Mouse (Mus musculus): ENCODE results near the gene Olfr638.
"Not testable (repeated sequence)": the region's sequence is repeated elsewhere in the genome, so short reads cannot be mapped to it uniquely, and the experiment has no call there.

The Olfr638 gene

GRCm38 (mm10) chr7:103998446-103998845 lies at the start of gene Olfr638:
Olfr638 (plus strand) TSS chr7:103998746.
- DNase-seq: no peak

DNA sequence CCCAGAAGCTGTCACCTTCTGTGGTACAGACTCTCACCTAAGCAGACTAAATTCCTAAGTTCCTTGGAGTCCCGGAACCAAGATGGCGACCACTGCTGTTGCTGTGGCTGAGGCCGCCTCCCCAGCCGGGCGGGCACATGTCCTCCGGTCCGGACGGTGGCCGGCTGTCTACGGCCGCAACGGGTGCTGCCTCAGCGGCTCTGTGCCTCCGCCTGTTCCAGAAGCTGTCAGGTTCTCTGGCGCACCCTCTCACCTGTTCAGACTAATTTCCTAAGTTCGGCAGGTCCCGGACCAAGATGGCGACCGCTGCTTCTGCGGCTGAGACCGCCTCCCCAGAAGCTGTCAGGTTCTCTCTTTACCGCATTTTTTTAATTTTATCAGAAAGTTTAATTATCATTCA lies 31.7 kb upstream of the Olfr638 start:
- DNase-seq: not testable (repeated sequence)

GRCm38 (mm10) chr7:103970852-103971251 lies 27.7 kb upstream of the Olfr638 start, which contains the start of gene Olfr635:
Olfr635 (plus strand) TSS chr7:103971152.
- no peak for DNase-seq

DNA sequence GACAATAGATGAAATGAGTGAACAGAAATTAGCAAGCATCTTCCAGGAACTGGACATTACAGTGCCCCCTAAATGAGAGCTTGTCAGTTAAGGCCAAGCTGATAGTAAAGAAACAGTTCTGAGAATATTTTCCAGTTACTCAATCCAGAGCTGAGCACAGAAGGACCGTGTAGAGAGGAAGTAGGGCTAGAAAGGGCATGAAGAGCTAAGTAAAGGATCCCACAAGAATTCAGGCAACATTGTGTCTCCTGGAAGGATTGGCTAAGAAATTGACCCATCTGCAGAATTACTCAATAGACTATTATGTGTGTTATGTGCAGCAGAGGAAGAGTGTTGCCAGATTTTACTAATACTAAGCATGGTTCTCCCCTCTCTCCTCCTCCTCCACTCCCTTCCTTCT lies 26.8 kb upstream of the Olfr638 start:
- DNase-seq: no peak

DNA sequence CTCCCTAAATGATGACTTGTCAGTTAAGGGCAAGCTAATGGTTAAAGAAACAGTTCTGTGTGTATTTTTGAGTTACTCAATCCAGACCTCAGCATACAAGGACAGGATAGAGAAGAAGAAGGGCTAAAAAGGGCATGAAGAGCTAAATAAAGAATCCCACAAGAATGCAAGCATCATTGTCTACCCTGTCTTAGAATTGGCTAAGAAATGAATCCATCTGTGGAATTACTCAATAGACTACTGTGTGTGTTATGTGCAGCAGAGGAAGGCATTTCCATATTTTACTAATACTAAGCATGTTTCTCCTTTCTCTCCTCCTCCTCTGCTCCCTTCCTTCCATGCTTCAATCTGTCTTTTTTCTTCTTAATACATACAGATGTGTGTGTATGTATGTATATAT lies 578 bp downstream of the Olfr638 start:
- DNase-seq: no peak

DNA sequence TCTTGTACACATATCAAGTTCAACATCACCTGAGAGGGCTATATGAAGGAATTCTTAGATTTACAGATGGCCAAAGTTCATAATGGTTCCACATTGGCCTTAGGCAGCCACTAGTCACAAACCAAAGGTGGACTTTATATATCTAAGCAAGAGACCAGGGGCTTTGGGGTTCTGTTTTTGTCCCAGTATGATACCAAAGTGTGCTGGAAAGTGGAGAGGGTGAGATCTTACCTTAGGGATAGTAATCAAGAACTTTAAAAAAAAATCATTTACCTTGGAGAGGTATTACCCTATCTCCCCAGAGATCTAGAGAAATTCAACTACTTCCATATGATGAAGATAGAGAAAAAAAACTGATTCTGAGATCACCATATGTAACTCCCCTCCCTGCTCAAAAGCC lies 18.7 kb downstream of the Olfr638 start, which contains the start of gene Olfr639:
TSS of gene Olfr639 (minus strand) at position 101 of the 400 bp plus-strand sequence.
- no peak for DNase-seq

DNA sequence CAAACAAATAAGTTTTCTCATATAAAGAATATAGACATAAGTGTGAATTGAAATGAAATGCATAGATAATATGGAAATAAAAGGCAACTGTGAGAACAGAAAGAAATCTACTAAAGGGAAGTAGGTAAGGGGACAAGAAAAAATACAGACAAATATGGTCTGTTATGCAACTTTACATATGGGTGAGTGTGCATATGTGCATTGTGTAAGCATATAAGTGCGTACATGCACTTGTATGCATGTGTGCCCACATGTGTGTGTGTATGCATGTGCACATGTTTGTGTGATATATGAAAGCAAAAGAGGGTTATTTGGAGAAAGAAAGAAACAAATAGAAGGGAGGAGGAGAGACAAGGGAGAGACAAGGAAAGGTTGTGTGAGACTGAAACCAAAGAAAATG lies 20.4 kb downstream of the Olfr638 start:
- no peak for DNase-seq

DNA sequence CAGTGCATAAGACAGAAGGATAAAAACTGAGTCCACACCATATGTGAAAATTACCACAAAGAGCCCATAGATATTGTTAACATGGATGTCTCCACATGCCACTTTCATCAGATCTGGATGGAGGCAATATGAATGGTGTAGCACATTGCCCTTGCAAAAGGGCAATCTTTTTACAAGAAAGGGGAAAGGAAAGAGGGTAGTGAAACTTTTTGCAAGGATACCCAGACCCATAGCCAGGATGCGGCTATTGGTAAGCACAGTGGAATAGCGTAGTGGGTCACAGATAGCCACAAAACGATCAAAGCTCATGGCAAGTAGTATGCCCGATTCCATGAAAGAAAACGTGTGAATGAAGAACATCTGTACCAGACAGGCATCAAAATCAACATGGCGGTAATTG lies 23.1 kb downstream of the Olfr638 start:
- no peak for DNase-seq

DNA sequence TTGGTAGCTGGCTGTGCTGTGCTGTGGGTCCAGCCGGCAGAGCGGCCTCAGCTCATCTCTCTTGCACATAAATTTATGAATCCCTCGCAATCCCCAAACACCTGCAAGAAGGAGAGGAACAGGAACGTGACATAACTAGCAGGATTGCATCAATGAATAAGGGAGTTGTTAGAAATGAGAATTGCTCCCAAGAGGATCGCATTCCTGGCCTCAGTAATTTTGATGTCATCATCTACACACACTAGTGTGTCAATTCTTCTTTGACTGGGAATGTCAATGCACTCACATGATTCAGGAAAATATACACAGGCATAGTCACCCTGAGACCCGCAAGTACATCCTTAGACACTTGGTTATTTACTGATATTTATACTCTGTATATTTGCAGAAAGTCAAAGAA lies 26.9 kb downstream of the Olfr638 start, which contains the start of gene Olfr640:
TSS of gene Olfr640 (minus strand) at position 101 of the 400 bp plus-strand sequence.
- DNase-seq: no peak

GRCm38 (mm10) chr7:104026978-104027377 lies 28.4 kb downstream of the Olfr638 start:
- DNase-seq: no peak

DNA sequence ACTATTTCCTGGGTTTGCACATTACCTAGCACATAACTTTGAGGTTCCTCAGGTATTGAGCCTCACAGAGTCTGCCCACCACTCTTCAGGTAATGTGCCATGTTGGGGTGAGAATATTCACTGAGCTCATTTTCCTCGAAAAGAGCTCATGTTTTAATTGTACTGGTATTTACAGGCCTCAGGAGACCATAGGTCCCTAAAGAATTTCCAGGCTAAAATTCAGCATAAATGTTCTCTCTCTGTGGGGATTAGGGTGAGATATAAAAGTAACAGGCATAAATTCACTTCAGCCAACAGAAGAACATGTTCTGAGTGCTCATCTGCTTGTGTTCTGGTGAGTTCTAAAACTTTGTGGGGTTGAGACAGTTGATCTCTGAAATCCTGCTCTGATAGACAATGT lies 36.6 kb downstream of the Olfr638 start, which contains the start of gene Olfr641:
TSS of gene Olfr641 (plus strand) at position 301 of the 400 bp plus-strand sequence.
- no peak for DNase-seq

DNA sequence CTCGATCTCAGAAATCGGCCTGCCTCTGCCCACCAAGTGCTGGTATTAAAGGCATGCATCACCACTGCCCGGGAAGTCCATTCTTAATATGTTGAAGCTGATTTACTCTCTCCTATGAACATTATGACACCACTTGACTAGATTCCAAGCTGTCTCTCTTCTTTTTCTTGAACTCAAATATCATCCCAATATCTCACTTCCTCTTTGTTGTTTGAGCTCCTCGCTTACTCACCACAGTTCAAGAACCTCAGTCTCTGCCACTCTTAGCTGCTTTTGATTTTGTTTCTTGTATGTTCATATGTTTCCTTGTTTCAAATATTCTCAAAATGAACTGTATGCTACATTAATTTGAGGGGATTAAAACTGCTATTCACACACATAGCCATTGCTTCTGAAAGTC lies 52.2 kb downstream of the Olfr638 start:
- no peak for DNase-seq

DNA sequence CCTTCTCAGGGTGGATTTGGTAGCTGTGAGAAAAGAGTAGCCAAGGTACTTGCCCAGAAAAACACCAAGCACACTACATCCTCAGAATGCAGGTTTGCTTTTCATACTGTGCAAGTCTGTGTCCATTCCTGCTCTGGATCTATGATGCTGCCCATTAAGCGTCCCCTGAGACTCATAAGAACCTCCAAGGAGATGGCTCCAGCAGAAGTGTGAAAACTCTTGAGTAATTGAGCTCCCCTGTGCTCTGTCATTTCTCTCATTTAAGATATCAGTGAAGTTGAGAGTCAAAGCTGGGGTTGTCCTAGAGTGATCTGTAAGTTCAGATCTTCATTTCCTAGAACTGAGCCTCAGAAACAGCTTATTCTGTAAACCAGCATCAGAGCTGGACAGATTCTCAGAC lies 54.0 kb downstream of the Olfr638 start, which contains the start of gene Olfr642:
TSS of gene Olfr642 (minus strand) at position 101 of the 400 bp plus-strand sequence.
- no peak for DNase-seq
